Mouse (Mus musculus): ENCODE measurements around the gene Dusp10.

- TF ChIP-seq CTCF (IDR thresholded peaks at IDR 0.05; ENCODE audit: low read depth, low read length) (no peak), POLR2A (IDR thresholded peaks at IDR 0.05; ENCODE audit: extremely low read depth, insufficient read depth, low read length) (no peak)
Measured at GRCm38 (mm10) chr1:184101750-184102046, 88.6 kb downstream of the Dusp10 start.
